Mouse (Mus musculus) brain, embryonic 14.5 days (tissue): ENCODE measurements around the gene Best3. TPM values are rescaled to one million over a fixed set of nuclear protein-coding genes. Genes with fewer than 3 reads are reported as not detected.

Experiments used
- DNase-seq: peaks from one replicate; pipeline ENCODE4 v3.0.0-alpha.2; 2011; ENCODE audit warnings: low read depth
- CTCF ChIP-seq: fragments of 200-500 bp; IDR thresholded peaks from 2 replicates; pipeline ENCODE4 v1.5.1; 2012; ENCODE audit warnings: inconsistent platforms, mild to moderate bottlenecking, moderate library complexity, borderline replicate concordance; ENCODE audit not compliant: insufficient read depth, insufficient read length; ENCODE audit errors: extremely low read depth
- POLR2A ChIP-seq: fragments of 200-500 bp; IDR thresholded peaks from 2 replicates; pipeline ENCODE4 v1.6.1; 2012; ENCODE audit warnings: mild to moderate bottlenecking, inconsistent platforms, borderline replicate concordance; ENCODE audit not compliant: poor library complexity, insufficient read depth, insufficient read length, severe bottlenecking; ENCODE audit errors: extremely low read depth
- polyA plus RNA-seq: library from polyadenylated mRNA; depleted of rRNA; stranded (reverse); fragments of >200 nt; gene quantifications from 2 replicates; pipeline ENCODE4 v1.2.3, GENCODE M21; 2012

Gene Best3
- polyA plus RNA-seq, 1 experiment = 0.18 TPM

DNA sequence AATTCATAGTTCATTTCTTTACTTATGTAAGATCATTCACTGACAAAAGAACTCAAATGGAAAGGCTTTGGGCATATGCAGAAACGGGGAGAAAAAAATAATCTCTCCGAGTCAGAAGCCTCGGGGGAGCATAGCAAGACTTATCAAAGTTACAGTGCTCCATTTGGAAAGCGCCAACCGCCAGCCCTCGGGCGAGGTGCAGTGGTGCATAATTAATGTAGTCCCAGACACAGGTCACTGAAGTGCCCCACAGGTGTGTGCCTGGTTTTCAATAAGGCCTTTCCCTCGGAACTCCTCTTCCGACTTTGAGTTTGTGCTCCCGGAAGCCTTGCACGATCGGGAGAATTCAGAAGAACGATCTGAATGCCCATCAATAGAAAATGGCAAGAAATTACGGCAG, 24.0 kb upstream of the Best3 start:
- peak; percentile 13 for DNase-seq
- TF ChIP-seq CTCF (no peak), POLR2A (no peak)

DNA sequence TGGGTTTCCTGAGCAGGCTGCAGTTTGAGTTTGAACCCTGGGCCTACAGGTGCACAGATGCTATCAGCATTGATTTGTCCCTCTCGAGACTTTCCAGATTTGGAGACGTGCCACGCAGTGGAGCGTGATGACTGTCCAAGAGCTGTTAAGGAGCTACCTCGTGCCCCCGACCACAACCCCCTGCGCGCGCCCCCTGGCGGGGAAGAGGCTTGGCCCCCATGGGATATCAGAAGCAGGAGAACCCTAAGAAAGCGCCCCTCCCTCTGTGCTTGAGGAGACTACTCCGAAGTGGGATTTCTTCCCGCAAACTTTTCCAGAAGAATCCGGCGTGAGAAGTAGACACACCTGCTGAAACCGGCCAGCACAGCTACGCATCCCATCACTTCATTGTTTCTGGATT, 23.3 kb upstream of the Best3 start:
- DNase-seq = no peak
- peak; percentile 4; the same call in 1 of the 2 replicates for TF ChIP-seq CTCF
- no peak for TF ChIP-seq POLR2A

GRCm38 (mm10) chr10:116964084-116964483, 22.0 kb upstream of the Best3 start:
- DNase-seq = no peak
- TF ChIP-seq CTCF (no peak), POLR2A (no peak)

DNA sequence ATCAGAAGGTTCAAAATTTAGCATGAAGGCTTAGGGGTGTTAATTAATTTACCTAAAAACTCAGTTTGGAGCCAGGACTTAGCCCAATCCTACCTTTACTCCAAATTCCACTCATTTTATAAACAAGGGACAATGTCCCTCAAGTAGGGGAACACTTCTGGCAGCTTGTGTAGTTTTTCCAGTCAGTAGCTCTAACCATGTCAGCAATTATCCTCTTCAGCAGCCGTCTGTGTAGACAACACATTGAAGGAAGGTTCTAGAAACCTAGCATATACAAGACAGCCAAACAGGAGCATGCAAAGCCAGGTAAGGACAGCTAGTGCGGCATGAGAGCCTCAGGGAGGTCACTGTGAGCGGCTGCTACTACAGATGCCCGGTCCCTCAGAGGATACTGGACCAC, 21.5 kb upstream of the Best3 start:
- no peak for DNase-seq
- TF ChIP-seq CTCF (no peak), POLR2A (no peak)

GRCm38 (mm10) chr10:116965297-116965696, 20.8 kb upstream of the Best3 start:
- TF ChIP-seq POLR2A = no peak
- no peak for TF ChIP-seq CTCF
- DNase-seq = no peak

- no peak for DNase-seq
- no peak for TF ChIP-seq POLR2A
- TF ChIP-seq CTCF = no peak
These were observed 20.0 kb upstream of the Best3 start for GRCm38 (mm10) chr10:116966065-116966464.

DNA sequence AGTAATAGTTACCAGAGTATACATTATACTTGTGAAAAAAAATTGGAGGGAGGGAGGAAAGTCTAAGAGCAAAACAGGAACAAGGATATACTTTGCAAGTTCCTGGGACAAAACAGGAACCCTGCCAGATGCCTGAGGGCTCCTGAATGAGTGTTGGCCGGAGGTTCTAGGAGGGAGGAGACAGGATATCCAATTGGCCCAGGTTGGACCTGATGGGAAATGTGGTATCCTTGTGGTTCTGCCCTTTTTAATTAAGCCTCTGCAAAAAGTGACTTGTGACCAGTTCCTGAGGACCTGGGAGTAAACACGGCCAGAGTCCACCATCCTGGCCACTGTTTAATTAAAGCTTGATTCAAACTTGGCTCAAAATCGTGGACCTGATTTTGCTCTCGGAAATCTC, 17.4 kb upstream of the Best3 start:
- TF ChIP-seq POLR2A (no peak), CTCF (no peak)
- DNase-seq = no peak

- DNase-seq = no peak
- no peak for TF ChIP-seq CTCF
These were observed 13.6 kb upstream of the Best3 start, which contains the start of gene Gm10271 for GRCm38 (mm10) chr10:116972509-116972908. Gene Gm10271 (minus strand): TSS chr10:116972609.

DNA sequence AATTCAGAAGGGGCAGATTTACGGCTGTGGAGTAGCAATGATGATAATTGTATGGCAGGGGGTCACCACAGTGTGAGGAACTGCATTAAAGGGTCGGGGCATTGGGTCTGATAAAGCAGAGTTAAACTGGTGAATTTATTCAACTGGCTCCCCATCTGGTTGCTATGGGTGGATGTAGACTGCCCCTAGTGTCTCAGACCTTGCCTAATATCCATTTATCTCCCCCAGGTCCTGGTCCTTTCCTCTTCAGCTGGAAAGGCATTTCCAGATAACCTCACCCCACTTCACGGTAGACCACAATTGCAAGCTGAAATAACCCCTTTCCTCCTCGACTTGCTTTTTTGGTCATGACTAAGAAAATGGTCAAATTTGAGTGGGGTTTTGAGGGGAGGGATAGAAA, 8.7 kb upstream of the Best3 start:
- no peak for DNase-seq
- no peak for TF ChIP-seq POLR2A
- TF ChIP-seq CTCF = no peak

DNA sequence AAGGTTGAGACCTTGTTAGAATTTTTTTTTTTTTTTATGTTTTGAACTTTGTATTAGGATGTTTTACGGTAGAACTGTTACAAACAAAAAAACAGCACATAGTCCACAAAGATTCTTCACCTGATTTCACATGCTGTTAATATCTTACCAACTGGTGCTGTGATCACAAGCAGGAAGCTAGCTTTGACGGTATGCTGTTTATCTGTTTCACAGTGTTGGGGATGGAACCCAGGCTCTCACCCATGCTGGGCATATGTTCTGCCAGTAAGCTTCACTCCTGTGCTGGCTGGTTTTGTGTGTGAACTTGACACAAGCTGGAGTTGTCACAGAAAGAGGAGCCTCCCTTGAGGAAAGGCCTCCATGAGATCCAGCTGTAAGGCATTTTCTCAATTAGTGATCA, 8.3 kb upstream of the Best3 start:
- TF ChIP-seq CTCF = no peak
- TF ChIP-seq POLR2A = no peak

DNA sequence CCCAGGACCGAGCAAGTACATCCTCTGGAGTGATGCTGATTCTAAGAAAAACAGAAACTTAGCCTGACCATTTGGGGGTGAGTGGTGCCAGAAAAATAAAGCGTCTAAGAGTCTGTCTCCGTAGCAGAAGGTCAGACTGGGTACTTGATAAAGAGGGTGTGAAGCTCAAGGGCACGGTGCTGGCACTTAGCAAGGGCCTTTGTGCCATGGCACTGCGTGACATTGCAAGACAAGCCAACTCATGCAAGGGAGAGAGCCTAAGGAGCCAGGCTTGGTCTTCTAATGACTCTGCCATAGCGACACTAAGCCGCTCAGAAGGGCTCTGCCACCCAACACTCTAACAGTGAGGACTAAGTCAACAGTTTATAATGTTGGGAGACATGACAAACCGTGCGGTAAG, 7.3 kb upstream of the Best3 start:
- TF ChIP-seq POLR2A (no peak), CTCF (no peak)
- DNase-seq = no peak

More for the DNA sequence above, 8.3 kb upstream of the Best3 start:
- no peak for DNase-seq

DNA sequence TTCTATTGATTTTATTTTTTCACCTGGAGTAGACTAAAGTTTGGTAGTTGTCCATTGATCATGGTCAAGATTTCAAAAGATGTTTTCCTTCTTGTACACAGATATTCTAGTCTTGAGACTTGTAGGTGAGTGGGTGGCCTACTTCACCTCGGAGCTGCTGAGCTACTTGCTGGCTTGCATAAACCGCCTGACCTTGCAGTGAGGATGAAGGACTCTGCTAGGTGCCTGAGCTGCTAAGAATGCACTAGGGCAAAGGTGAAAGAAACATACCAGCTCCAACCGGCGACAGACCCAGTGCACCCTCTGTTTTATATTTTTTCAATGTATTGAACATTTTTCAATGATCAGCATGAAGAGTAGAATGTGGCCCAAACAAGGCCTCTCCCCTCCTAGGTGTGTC, 5.8 kb upstream of the Best3 start:
- no peak for TF ChIP-seq POLR2A
- TF ChIP-seq CTCF = no peak

GRCm38 (mm10) chr10:116980888-116981287, 5.2 kb upstream of the Best3 start:
- TF ChIP-seq POLR2A (no peak), CTCF (peak; percentile 58; the same call in 1 of the 2 replicates)
- DNase-seq = no peak

More for the DNA sequence above, 5.8 kb upstream of the Best3 start:
- no peak for DNase-seq

GRCm38 (mm10) chr10:116982526-116982925, 3.6 kb upstream of the Best3 start:
- DNase-seq = no peak
- no peak for TF ChIP-seq CTCF
- no peak for TF ChIP-seq POLR2A

DNA sequence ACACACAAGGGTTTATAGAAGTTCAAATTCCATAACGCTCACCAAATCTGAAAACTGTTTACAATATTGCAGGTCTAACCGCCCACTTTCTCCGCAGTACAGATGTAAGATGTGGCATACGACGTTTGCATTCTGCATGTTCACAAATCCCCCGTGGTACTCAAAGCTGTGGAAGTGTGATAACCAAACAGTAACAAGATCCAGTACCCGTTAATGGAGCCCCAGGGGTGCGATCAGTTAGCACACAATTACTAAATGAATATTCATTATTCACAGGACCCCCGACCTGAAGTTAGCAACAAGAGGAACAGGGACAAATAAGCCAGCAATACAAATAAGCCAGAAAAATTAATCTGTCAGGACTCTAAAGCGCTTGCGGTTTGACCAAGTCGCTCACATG, 1.3 kb upstream of the Best3 start:
- no peak for TF ChIP-seq POLR2A
- TF ChIP-seq CTCF = no peak
- peak; percentile 58 for DNase-seq
